Mouse (Mus musculus) ES-Bruce4 (cell line): Measurements from ENCODE around the gene Rara.

Source experiments
- CTCF ChIP-seq: IDR thresholded peaks from one replicate; pipeline ENCODE4 v1.8.1; 2011; ENCODE audit warnings: low read depth, low read length
- POLR2A ChIP-seq: IDR thresholded peaks from one replicate; pipeline ENCODE4 v1.8.1; 2011; ENCODE audit warnings: low read length; ENCODE audit not compliant: insufficient read depth

DNA sequence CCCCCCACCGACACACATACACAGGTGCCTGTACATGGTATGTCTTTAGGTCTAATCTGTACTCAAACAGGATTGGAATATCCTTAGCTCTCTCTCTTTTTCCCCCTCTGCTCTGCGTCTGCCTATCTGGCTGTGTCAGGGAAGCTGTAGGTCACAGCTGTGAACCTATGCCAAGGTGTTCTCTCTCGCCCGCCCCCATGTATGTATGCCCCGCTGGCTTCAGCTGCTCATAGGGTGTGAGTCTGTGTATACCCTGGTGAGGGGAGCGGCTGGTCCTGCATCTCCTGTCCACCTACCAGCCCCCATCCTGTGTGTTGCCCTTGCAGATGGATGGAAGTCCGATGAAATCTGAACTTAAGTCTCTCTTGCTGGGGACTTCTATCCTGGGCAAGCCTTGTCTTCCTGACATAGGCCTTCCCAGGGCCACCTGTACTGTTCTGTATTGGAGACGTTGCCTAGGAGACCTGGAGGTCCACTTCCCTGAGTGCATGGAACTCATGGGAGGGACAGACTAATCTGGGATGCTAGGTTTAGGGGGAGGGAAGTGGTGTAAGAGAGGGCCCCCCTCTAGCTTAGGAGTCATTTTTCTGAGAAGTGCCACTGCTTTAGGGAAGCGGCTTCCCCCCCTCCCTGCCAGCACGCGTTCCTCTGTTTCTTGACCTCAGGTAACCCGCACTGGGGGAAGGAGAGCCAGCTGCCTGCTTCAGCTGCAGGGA is 21.8 kb downstream of the Rara start:
- TF ChIP-seq CTCF (no peak), POLR2A (no peak)
